Mouse (Mus musculus): Measurements from ENCODE around the gene Tcea2.

GRCm38 (mm10) chr2:181635865-181636264, 44.2 kb upstream of the Tcea2 start:
- TF ChIP-seq POLR2AphosphoS5 (IDR thresholded peaks at IDR 0.05; ENCODE audit: insufficient replicate concordance, low read depth, low read length) (no peak), CTCF (IDR thresholded peaks at IDR 0.05; ENCODE audit: low read depth, low read length) (no peak), GATA1 (IDR thresholded peaks at IDR 0.05; ENCODE audit: borderline replicate concordance, low read length) (no peak)

Measured in G1E (cell line).